Mouse (Mus musculus): Measurements from ENCODE around the gene 4930558K02Rik. TPM values are rescaled to one million over a fixed set of nuclear protein-coding genes. Genes with fewer than 3 reads are reported as not detected.

Gene 4930558K02Rik
- 0.67 TPM for polyA plus RNA-seq (2014; fragmentation: Illumina TruSeq; extraction: RNeasy Lipid Tissue Mini Kit (QIAGEN cat#74804); ENCODE audit: low read depth, low replicate concordance)

DNA sequence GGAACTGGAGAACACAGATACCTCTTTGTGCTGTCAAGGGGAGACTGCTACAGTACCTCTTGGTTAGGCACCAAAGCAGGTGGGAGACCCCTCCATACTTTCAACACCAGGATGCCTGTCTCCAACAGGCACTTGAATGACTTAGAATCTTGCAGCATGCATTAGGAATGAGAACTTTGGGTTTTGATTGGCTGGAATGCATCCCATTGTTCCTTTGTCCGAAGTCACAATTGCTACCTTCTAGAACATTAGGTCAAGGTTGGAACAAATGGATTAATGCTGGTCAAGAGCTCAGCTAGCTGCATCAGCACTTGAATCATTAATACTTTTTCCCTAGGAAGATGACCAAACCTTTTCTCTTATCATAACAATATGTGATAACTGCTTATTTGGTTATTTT lies at the start of gene 4930558K02Rik:
Gene 4930558K02Rik (minus strand): TSS at position 101 of the 400 bp plus-strand sequence.

DNA sequence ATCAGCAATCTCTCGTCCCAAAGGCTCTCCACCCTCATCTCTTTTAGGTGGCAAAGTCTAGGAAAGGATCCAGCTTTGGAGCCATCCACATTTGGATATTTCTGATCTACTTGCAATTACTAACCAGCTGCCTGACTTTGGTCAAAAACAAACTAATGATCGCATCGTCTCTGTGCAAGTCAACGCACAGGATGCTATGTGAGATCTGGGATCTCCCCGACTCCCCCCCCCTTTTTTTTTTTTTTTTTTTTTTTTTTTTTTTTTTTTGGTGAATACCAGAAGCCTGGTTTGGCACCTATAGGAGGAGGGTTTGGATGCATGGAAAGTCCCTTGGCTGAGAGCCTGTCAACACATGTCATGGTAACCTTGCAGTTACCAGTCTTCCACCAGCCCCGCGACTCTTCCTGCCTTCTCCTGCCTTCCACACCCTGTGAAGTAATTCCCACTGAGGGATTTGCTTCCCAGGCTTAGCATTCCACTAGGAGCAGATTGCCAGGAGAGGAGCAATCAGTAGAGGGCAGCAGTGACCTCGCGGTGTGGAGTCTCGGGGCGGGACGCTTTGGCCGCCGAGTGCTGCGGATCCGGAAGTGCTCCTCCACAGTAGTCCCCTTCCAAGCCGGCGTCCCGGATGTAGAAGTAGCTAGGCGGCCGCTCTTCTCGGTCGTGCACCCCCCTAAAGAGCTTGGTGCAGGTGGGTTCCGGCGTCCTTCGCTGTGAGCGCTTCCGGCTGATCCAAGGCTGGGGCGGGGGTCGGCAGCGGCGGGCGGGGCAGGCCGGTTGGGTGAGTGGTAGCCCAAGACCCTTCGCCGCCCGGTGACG lies 10.6 kb downstream of the 4930558K02Rik start, which contains the start of gene Pigc:
Gene Pigc (plus strand): TSS at position 598 of the 819 bp plus-strand sequence.

Other genes starting within 250 kb of the 4930558K02Rik start
- 0.15 TPM for gene Fasl, start 191.1 kb downstream of the 4930558K02Rik start, polyA plus RNA-seq (2014; fragmentation: Illumina TruSeq; extraction: RNeasy Lipid Tissue Mini Kit (QIAGEN cat#74804); ENCODE audit: low read depth, low replicate concordance)
- gene Suco, start 103.0 kb downstream of the 4930558K02Rik start, polyA plus RNA-seq (2014; fragmentation: Illumina TruSeq; extraction: RNeasy Lipid Tissue Mini Kit (QIAGEN cat#74804); ENCODE audit: low read depth, low replicate concordance) = 52.5 TPM
- 29.6 TPM for gene Pigc, start 10.4 kb downstream of the 4930558K02Rik start, polyA plus RNA-seq (2014; fragmentation: Illumina TruSeq; extraction: RNeasy Lipid Tissue Mini Kit (QIAGEN cat#74804); ENCODE audit: low read depth, low replicate concordance)